Mouse (Mus musculus) liver, postnatal 0 days (tissue): ENCODE data around the gene Sdhaf3. TPM values are rescaled to one million over a fixed set of nuclear protein-coding genes. Genes with fewer than 3 reads are reported as not detected.
"Not testable (repeated sequence)": the region's sequence is repeated elsewhere in the genome, so short reads cannot be mapped to it uniquely, and the experiment has no call there.

Source experiments
- ATAC-seq: fragments of 200-750 bp; cut with Nextera tagmentation; 2 replicates; pipeline ENCODE4 v1.8.0; 2017; ENCODE audit warnings: mild to moderate bottlenecking, moderate library complexity
- DNase-seq: peaks from one replicate; pipeline ENCODE4 v3.0.0-alpha.2; 2016
- H3K27ac ChIP-seq: fragments of 300-500 bp; sonication (generic); 2 replicates; pipeline ENCODE4 v1.5.1; 2014; ENCODE audit warnings: antibody characterized with exemption, moderate library complexity, mild to moderate bottlenecking, low read depth
- H3K27me3 ChIP-seq: fragments of 300-500 bp; sonication (generic); 2 replicates; pipeline ENCODE4 v1.6.1; 2014; ENCODE audit warnings: low read length, control low read depth, mixed read lengths; ENCODE audit not compliant: insufficient read depth
- H3K36me3 ChIP-seq: fragments of 300-500 bp; sonication (generic); replicated peaks from 2 replicates; pipeline ENCODE4 v1.6.1; 2014; ENCODE audit warnings: mild to moderate bottlenecking, control low read depth, low read length, moderate library complexity, mixed read lengths; ENCODE audit not compliant: insufficient read depth
- H3K4me1 ChIP-seq: fragments of 300-500 bp; sonication (generic); 2 replicates; pipeline ENCODE4 v1.6.1; 2014; ENCODE audit warnings: antibody characterized with exemption, mild to moderate bottlenecking, control low read depth; ENCODE audit not compliant: insufficient read depth
- H3K4me2 ChIP-seq: fragments of 300-500 bp; sonication (generic); 2 replicates; pipeline ENCODE4 v1.6.1; 2014; ENCODE audit warnings: low read depth, mild to moderate bottlenecking, low read length, moderate library complexity, mixed read lengths
- H3K4me3 ChIP-seq: fragments of 300-500 bp; sonication (generic); 2 replicates; pipeline ENCODE4 v1.5.1; 2014; ENCODE audit warnings: low read depth, low read length
- H3K9ac ChIP-seq: fragments of 300-500 bp; sonication (generic); replicated peaks from 2 replicates; pipeline ENCODE4 v1.6.1; 2014; ENCODE audit warnings: mild to moderate bottlenecking, moderate library complexity
- H3K9me3 ChIP-seq: fragments of 300-500 bp; sonication (generic); 2 replicates; pipeline ENCODE4 v1.6.1; 2016; ENCODE audit warnings: mild to moderate bottlenecking, control low read depth, low read length, mixed read lengths
- CTCF ChIP-seq: sonication (generic); IDR thresholded peaks from 2 replicates; pipeline ENCODE4 v1.5.1; 2016; ENCODE audit warnings: antibody characterized with exemption, low read depth
- EP300 ChIP-seq: IDR thresholded peaks from 2 replicates; pipeline ENCODE4 v1.6.1; 2016; ENCODE audit warnings: antibody characterized with exemption, low read depth, mild to moderate bottlenecking
- WGBS: fragments of 180-500 bp; shearing (Covaris S2); extraction: QIAGEN DNeasy Blood & Tissue Kit; methylation state at CpG from one replicate; pipeline ENCODE4 v1.1.7; 2014; ENCODE audit not compliant: insufficient replicate concordance; 5-methylcytosine and 5-hydroxymethylcytosine counted together
- polyA plus RNA-seq: library from polyadenylated mRNA; unstranded; fragments of >200 nt; fragmentation: Nextera tagmentation; extraction: Ambion mirVana; gene quantifications from 2 replicates; pipeline ENCODE4 v1.2.1, GENCODE M21; 2015

Sdhaf3 gene
- polyA plus RNA-seq, 1 experiment from 2014 or later, result 2.8 TPM

- Histone ChIP-seq H3K4me3 (no peak overlapping the region), H3K4me2 (no peak overlapping the region), H3K36me3 (no peaks in the 10 kb centered on the region), H3K4me1 (no peaks in the 10 kb centered on the region), H3K9ac (no peak overlapping the region), H3K27ac (no peak overlapping the region), H3K27me3 (no peaks in the 10 kb centered on the region), H3K9me3 (no peaks in the 10 kb centered on the region)
- DNase-seq (no peak), ATAC-seq (no peak)
- TF ChIP-seq EP300, result no peak
- no peak for TF ChIP-seq CTCF
- WGBS, result 69% methylated on average over 1 of the region's 1 CpGs
Measured at GRCm38 (mm10) chr6:6925264-6925663, 30.5 kb upstream of the Sdhaf3 start.

GRCm38 (mm10) chr6:6930831-6931230 is 25.0 kb upstream of the Sdhaf3 start:
- no peaks in the 10 kb centered on the region for H3K27me3 ChIP-seq
- WGBS, result 77% methylated on average over 4 of the region's 4 CpGs
- no peak for DNase-seq
- no peak overlapping the region for H3K4me2 ChIP-seq
- no peak overlapping the region for H3K4me3 ChIP-seq
- no peaks in the 10 kb centered on the region for H3K9me3 ChIP-seq
- H3K27ac ChIP-seq, result no peak overlapping the region
- H3K36me3 ChIP-seq, result no peaks in the 10 kb centered on the region
- H3K9ac ChIP-seq, result no peak overlapping the region
- TF ChIP-seq EP300 (no peak), CTCF (no peak)
- no peaks in the 10 kb centered on the region for H3K4me1 ChIP-seq
- ATAC-seq, result no peak

DNA sequence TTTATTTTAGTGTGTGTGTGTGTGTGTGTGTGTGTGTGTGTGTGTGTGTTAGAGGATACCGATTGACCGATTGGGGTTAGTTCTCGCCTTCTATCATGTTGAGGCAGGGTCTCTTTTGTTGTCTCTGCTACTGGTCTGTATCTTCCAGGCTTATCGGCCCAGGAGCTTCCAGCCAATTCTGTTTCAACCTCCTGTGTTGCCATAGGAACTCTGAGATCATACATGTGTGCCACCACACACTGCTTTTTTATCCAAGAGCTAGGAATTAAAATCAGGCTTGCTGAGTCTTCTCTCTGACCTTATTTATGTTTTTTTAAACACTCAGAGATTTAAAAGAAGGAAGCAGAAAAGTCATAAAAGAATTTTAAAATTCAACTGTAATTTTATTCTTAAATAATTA is 24.3 kb upstream of the Sdhaf3 start:
- Histone ChIP-seq H3K27ac (no peak overlapping the region), H3K9ac (no peak overlapping the region), H3K4me1 (no peaks in the 10 kb centered on the region), H3K4me2 (no peak overlapping the region), H3K9me3 (no peaks in the 10 kb centered on the region), H3K36me3 (no peaks in the 10 kb centered on the region), H3K4me3 (no peak overlapping the region), H3K27me3 (no peaks in the 10 kb centered on the region)
- no peak for DNase-seq
- WGBS, result 84% methylated on average over 4 of the region's 4 CpGs
- TF ChIP-seq CTCF, result no peak
- TF ChIP-seq EP300, result no peak
- no peak for ATAC-seq

DNA sequence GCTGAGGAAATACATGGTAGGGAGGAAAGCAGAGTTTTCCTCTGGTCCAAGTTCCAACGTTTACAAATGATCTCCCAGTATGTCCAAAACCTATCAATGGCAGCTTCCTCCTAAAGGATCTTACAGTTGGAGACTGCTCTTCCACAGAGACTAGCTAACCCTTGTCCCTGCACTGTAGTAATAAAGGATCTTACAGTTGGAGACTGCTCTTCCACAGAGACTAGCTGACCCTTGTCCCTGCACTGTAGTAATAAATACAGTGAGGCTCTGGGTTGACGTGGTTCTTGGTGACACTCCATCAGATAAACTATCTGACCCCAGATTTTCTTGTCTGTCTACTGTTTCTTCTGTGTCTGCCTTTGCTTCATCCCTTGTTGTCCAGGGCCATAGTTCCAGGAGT is 15.0 kb upstream of the Sdhaf3 start:
- 39% methylated on average over 2 of the region's 2 CpGs for WGBS
- H3K9me3 ChIP-seq, result no peaks in the 10 kb centered on the region
- H3K36me3 ChIP-seq, result no peaks in the 10 kb centered on the region
- no peaks in the 10 kb centered on the region for H3K4me1 ChIP-seq
- DNase-seq (no peak), ATAC-seq (no peak)
- no peak overlapping the region for H3K4me2 ChIP-seq
- no peak overlapping the region for H3K9ac ChIP-seq
- TF ChIP-seq CTCF, result no peak
- TF ChIP-seq EP300, result no peak
- H3K27me3 ChIP-seq, result no peaks in the 10 kb centered on the region
- H3K27ac ChIP-seq, result no peak overlapping the region
- H3K4me3 ChIP-seq, result no peak overlapping the region

DNA sequence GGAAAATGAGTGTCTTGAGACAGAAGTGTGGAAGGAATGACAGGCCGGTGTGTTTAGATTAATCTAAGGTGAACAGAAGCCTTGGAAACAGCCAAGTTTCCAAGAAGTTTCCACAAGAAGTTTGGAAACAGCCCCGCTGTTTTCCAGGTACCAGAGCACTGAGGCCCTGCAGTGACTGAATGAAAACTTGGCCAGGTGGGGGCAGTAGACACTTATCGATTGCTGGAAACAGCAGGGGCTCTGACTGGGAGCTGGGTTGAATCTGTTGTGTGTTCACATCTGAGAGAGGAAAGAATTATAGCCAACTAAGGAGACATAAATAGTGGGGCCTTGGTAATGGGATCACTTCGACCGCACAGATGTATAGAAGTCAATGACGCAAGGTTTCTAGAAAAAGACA is 13.0 kb upstream of the Sdhaf3 start:
- no peaks in the 10 kb centered on the region for H3K36me3 ChIP-seq
- H3K9me3 ChIP-seq, result no peaks in the 10 kb centered on the region
- H3K4me1 ChIP-seq, result no peaks in the 10 kb centered on the region
- H3K27me3 ChIP-seq, result no peaks in the 10 kb centered on the region
- no peak overlapping the region for H3K27ac ChIP-seq
- TF ChIP-seq EP300 (no peak), CTCF (peak; percentile 29)
- WGBS, result 56% methylated on average over 6 of the region's 6 CpGs
- no peak overlapping the region for H3K4me2 ChIP-seq
- no peak overlapping the region for H3K4me3 ChIP-seq
- no peak overlapping the region for H3K9ac ChIP-seq
- peak; percentile 20 for DNase-seq
- ATAC-seq, result no peak

- ATAC-seq (no peak), DNase-seq (no peak)
- Histone ChIP-seq H3K4me1 (no peaks in the 10 kb centered on the region), H3K9me3 (no peaks in the 10 kb centered on the region), H3K27ac (no peak overlapping the region), H3K27me3 (no peaks in the 10 kb centered on the region), H3K9ac (no peak overlapping the region), H3K4me2 (no peak overlapping the region), H3K36me3 (no peaks in the 10 kb centered on the region), H3K4me3 (no peak overlapping the region)
- 6% methylated on average over 1 of the region's 1 CpGs for WGBS
- TF ChIP-seq CTCF, result no peak
- TF ChIP-seq EP300, result no peak
Measured at GRCm38 (mm10) chr6:6947650-6948049, 8.2 kb upstream of the Sdhaf3 start.

- ATAC-seq (peak; percentile 16), DNase-seq (no peak)
- Histone ChIP-seq H3K9ac (peak overlapping the region; percentile 50), H3K4me3 (peak overlapping the region; percentile 79), H3K9me3 (no peaks in the 10 kb centered on the region), H3K27ac (peak overlapping the region; percentile 48; the same call in 1 of the 2 replicates), H3K27me3 (no peaks in the 10 kb centered on the region), H3K36me3 (no peaks in the 10 kb centered on the region), H3K4me2 (peak overlapping the region; percentile 87), H3K4me1 (peaks cover 5% of the 10 kb centered on the region)
- no peak for TF ChIP-seq EP300
- no peak for TF ChIP-seq CTCF
- WGBS, result 33% methylated on average over 6 of the region's 6 CpGs
Measured at GRCm38 (mm10) chr6:6955395-6955763, 425 bp upstream of the Sdhaf3 start.

DNA sequence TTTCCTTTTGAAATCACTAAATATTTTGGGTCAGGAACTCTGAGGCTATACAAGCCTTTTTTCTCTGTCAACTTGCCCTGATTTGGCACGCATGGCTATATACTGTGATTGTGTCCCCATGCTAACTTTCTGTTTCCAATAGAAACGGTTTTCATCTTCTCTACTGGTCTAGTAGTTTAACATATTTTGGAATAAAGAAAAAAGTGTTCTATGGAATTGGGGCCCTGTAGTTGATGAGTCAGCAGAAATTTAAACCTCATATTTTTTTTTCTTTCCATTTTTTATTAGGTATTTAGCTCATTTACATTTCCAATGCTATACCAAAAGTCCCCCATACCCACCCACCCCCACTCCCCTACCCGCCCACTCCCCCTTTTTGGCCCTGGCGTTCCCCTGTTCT is 3.4 kb downstream of the Sdhaf3 start:
- not testable (repeated sequence) for H3K36me3 ChIP-seq, H3K9me3 ChIP-seq, H3K9ac ChIP-seq, DNase-seq, H3K4me3 ChIP-seq, H3K27ac ChIP-seq, H3K4me2 ChIP-seq, H3K4me1 ChIP-seq, ATAC-seq, H3K27me3 ChIP-seq
- 68% methylated on average over 2 of the region's 4 CpGs for WGBS
